Mouse (Mus musculus) neural tube, embryonic 11.5 days (tissue): ENCODE results near the gene Tcf3. TPM values are rescaled to one million over a fixed set of nuclear protein-coding genes. Genes with fewer than 3 reads are reported as not detected.

Source experiments
- ATAC-seq: fragments of 200-750 bp; cut with Nextera tagmentation; 2 replicates; pipeline ENCODE4 v1.8.0; 2017; ENCODE audit warnings: moderate number of reproducible peaks, mild to moderate bottlenecking, moderate TSS enrichment, moderate library complexity; ENCODE audit not compliant: insufficient read depth, low FRiP score, low TSS enrichment
- DNase-seq: peaks from one replicate; pipeline ENCODE4 v3.0.0-alpha.2; 2015; ENCODE audit warnings: low spot score
- H3K27ac ChIP-seq: fragments of 300-500 bp; sonication (generic); 2 replicates; pipeline ENCODE4 v1.5.1; 2014; ENCODE audit warnings: low read depth, mild to moderate bottlenecking, low read length
- H3K27me3 ChIP-seq: fragments of 300-500 bp; sonication (generic); 2 replicates; pipeline ENCODE4 v1.6.1; 2014; ENCODE audit warnings: mild to moderate bottlenecking, low read length, mixed read lengths; ENCODE audit not compliant: control insufficient read depth, insufficient read depth
- H3K36me3 ChIP-seq: fragments of 300-500 bp; sonication (generic); 2 replicates; pipeline ENCODE4 v1.6.1; 2014; ENCODE audit warnings: mild to moderate bottlenecking, low read length, moderate library complexity, mixed read lengths; ENCODE audit not compliant: control insufficient read depth, insufficient read depth
- H3K4me1 ChIP-seq: fragments of 300-500 bp; sonication (generic); 2 replicates; pipeline ENCODE4 v1.6.1; 2014; ENCODE audit warnings: low read length, mixed read lengths; ENCODE audit not compliant: control insufficient read depth, insufficient read depth
- H3K4me2 ChIP-seq: fragments of 300-500 bp; sonication (generic); 2 replicates; pipeline ENCODE4 v1.6.1; 2014; ENCODE audit warnings: low read depth, mild to moderate bottlenecking, moderate library complexity
- H3K4me3 ChIP-seq: fragments of 300-500 bp; sonication (generic); 2 replicates; pipeline ENCODE4 v1.5.1; 2014; ENCODE audit warnings: low read depth, low read length
- H3K9ac ChIP-seq: fragments of 300-500 bp; sonication (generic); 2 replicates; pipeline ENCODE4 v1.6.1; 2014; ENCODE audit warnings: mild to moderate bottlenecking, low read length
- H3K9me3 ChIP-seq: fragments of 300-500 bp; sonication (generic); 2 replicates; pipeline ENCODE4 v1.6.1; 2016; ENCODE audit warnings: low read length; ENCODE audit not compliant: control insufficient read depth
- WGBS: fragments of 180-500 bp; shearing (Covaris S2); extraction: QIAGEN DNeasy Blood & Tissue Kit; methylation state at CpG from one replicate; pipeline ENCODE4 v1.1.7; 2014; 5-methylcytosine and 5-hydroxymethylcytosine counted together
- polyA plus RNA-seq: library from polyadenylated mRNA; unstranded; fragments of >200 nt; fragmentation: Nextera tagmentation; extraction: Ambion mirVana; gene quantifications from 2 replicates; pipeline ENCODE4 v1.2.1, GENCODE M21; 2014

Tcf3 gene
- polyA plus RNA-seq, 1 experiment from 2014 or later, result 177 TPM

GRCm38 (mm10) chr10:80434233-80434592 is 766 bp upstream of the Tcf3 start:
- H3K9ac ChIP-seq, result no peak overlapping the region; the same call in 1 of the 2 replicates
- no peaks in the 10 kb centered on the region for H3K27me3 ChIP-seq
- H3K9me3 ChIP-seq, result no peaks in the 10 kb centered on the region
- H3K4me3 ChIP-seq, result peak overlapping the region; percentile 99
- H3K27ac ChIP-seq, result no peak overlapping the region
- peak overlapping the region; percentile 94; the same call in 1 of the 2 replicates for H3K4me2 ChIP-seq
- DNase-seq (no peak), ATAC-seq (peak; percentile 3; the same call in 1 of the 2 replicates)
- H3K4me1 ChIP-seq, result 0 out of 2 replicates have a peak, but pooled peaks cover 9% of the 10 kb centered on the region
- peaks cover 11% of the 10 kb centered on the region for H3K36me3 ChIP-seq
- 12% methylated on average over 8 of the region's 8 CpGs for WGBS

GRCm38 (mm10) chr10:80432936-80433512 is 423 bp downstream of the Tcf3 start:
- WGBS, result 1% methylated on average over 34 of the region's 60 CpGs
- H3K9me3 ChIP-seq, result no peaks in the 10 kb centered on the region

GRCm38 (mm10) chr10:80432387-80432785 is 1.1 kb downstream of the Tcf3 start:
- peak overlapping the region; percentile 84 for H3K27ac ChIP-seq
- H3K9me3 ChIP-seq, result no peaks in the 10 kb centered on the region
- no peak for DNase-seq
- peak overlapping the region; percentile 94 for H3K4me2 ChIP-seq
- peak overlapping the region; percentile 99 for H3K4me3 ChIP-seq
- no peak for ATAC-seq
- 4% methylated on average over 4 of the region's 4 CpGs for WGBS
- H3K27me3 ChIP-seq, result no peaks in the 10 kb centered on the region
- H3K4me1 ChIP-seq, result 0 out of 2 replicates have a peak, but pooled peaks cover 9% of the 10 kb centered on the region
- H3K36me3 ChIP-seq, result peaks cover 27% of the 10 kb centered on the region
- peak overlapping the region; percentile 99 for H3K9ac ChIP-seq

More at GRCm38 (mm10) chr10:80432936-80433512, 423 bp downstream of the Tcf3 start:
- ATAC-seq, result peak; percentile 49
- H3K27me3 ChIP-seq, result no peaks in the 10 kb centered on the region
- peak; percentile 69 for DNase-seq
- H3K4me3 ChIP-seq, result peak overlapping the region; percentile 99
- peak overlapping the region; percentile 99 for H3K9ac ChIP-seq
- H3K4me1 ChIP-seq, result 0 out of 2 replicates have a peak, but pooled peaks cover 9% of the 10 kb centered on the region
- peak overlapping the region; percentile 94 for H3K4me2 ChIP-seq
- peaks cover 20% of the 10 kb centered on the region for H3K36me3 ChIP-seq
- H3K27ac ChIP-seq, result peak overlapping the region; percentile 84

- H3K36me3 ChIP-seq, result peaks cover 33% of the 10 kb centered on the region
- peak overlapping the region; percentile 94 for H3K4me2 ChIP-seq
- WGBS, result 16% methylated on average over 16 of the region's 16 CpGs
- no peak for DNase-seq
- H3K27ac ChIP-seq, result no peak overlapping the region
- no peaks in the 10 kb centered on the region for H3K9me3 ChIP-seq
- peak overlapping the region; percentile 99 for H3K4me3 ChIP-seq
- no peak for ATAC-seq
- 0 out of 2 replicates have a peak, but pooled peaks cover 9% of the 10 kb centered on the region for H3K4me1 ChIP-seq
- peak overlapping the region; percentile 99 for H3K9ac ChIP-seq
- H3K27me3 ChIP-seq, result no peaks in the 10 kb centered on the region
Observed at GRCm38 (mm10) chr10:80431570-80432386, 1.7 kb downstream of the Tcf3 start.

- Histone ChIP-seq H3K4me3 (no peak overlapping the region; the same call in 1 of the 2 replicates), H3K4me2 (no peak overlapping the region), H3K9ac (no peak overlapping the region), H3K9me3 (no peaks in the 10 kb centered on the region), H3K27ac (no peak overlapping the region), H3K36me3 (peaks cover 46% of the 10 kb centered on the region), H3K27me3 (no peaks in the 10 kb centered on the region), H3K4me1 (0 out of 2 replicates have a peak, but pooled peaks cover 9% of the 10 kb centered on the region)
- 71% methylated on average over 6 of the region's 8 CpGs for WGBS
- ATAC-seq (no peak), DNase-seq (no peak)
Observed at GRCm38 (mm10) chr10:80430375-80430980, 3.0 kb downstream of the Tcf3 start.

GRCm38 (mm10) chr10:80429800-80430199 is 3.6 kb downstream of the Tcf3 start:
- ATAC-seq (no peak), DNase-seq (no peak)
- Histone ChIP-seq H3K9me3 (no peaks in the 10 kb centered on the region; the same call in 1 of the 2 replicates), H3K9ac (no peak overlapping the region), H3K4me1 (0 out of 2 replicates have a peak, but pooled peaks cover 9% of the 10 kb centered on the region), H3K36me3 (peaks cover 52% of the 10 kb centered on the region), H3K27ac (no peak overlapping the region), H3K4me2 (no peak overlapping the region), H3K4me3 (no peak overlapping the region; the same call in 1 of the 2 replicates), H3K27me3 (no peaks in the 10 kb centered on the region)
- 94% methylated on average over 8 of the region's 8 CpGs for WGBS

GRCm38 (mm10) chr10:80425041-80425440 is 8.4 kb downstream of the Tcf3 start:
- H3K4me2 ChIP-seq, result no peak overlapping the region
- no peaks in the 10 kb centered on the region for H3K27me3 ChIP-seq
- H3K4me3 ChIP-seq, result no peak overlapping the region
- WGBS, result 93% methylated on average over 3 of the region's 3 CpGs
- H3K27ac ChIP-seq, result no peak overlapping the region
- ATAC-seq (no peak), DNase-seq (no peak)
- no peaks in the 10 kb centered on the region; the same call in 1 of the 2 replicates for H3K9me3 ChIP-seq
- H3K9ac ChIP-seq, result no peak overlapping the region
- peaks cover 67% of the 10 kb centered on the region for H3K36me3 ChIP-seq
- H3K4me1 ChIP-seq, result no peaks in the 10 kb centered on the region

GRCm38 (mm10) chr10:80423562-80423961 is 9.9 kb downstream of the Tcf3 start:
- no peak for ATAC-seq
- 52% methylated on average over 4 of the region's 4 CpGs for WGBS
- no peaks in the 10 kb centered on the region for H3K4me1 ChIP-seq
- no peak for DNase-seq
- peaks cover 68% of the 10 kb centered on the region for H3K36me3 ChIP-seq
- no peaks in the 10 kb centered on the region; the same call in 1 of the 2 replicates for H3K9me3 ChIP-seq
- no peak overlapping the region for H3K4me3 ChIP-seq
- H3K9ac ChIP-seq, result no peak overlapping the region
- H3K27me3 ChIP-seq, result no peaks in the 10 kb centered on the region
- no peak overlapping the region for H3K4me2 ChIP-seq
- no peak overlapping the region for H3K27ac ChIP-seq
